Mouse (Mus musculus): ENCODE results near the gene Plxna4.
A peak's percentile ranks its signal among the peaks of the same experiment; 100 is the strongest.

Gene Plxna4

GRCm38 (mm10) chr6:32331281-32331680 lies 256.7 kb downstream of the Plxna4 start:
- DNase-seq, result no peak

- DNase-seq, result no peak
Measured at GRCm38 (mm10) chr6:32330034-32330795, 257.8 kb downstream of the Plxna4 start.

GRCm38 (mm10) chr6:32328028-32328427 lies 260.0 kb downstream of the Plxna4 start:
- DNase-seq, result peak; percentile 78

GRCm38 (mm10) chr6:32327173-32327572 lies 260.8 kb downstream of the Plxna4 start:
- no peak for DNase-seq

GRCm38 (mm10) chr6:32326406-32326805 lies 261.6 kb downstream of the Plxna4 start:
- no peak for DNase-seq

- DNase-seq, result no peak
Measured at GRCm38 (mm10) chr6:32325851-32326250, 262.1 kb downstream of the Plxna4 start.

- no peak for DNase-seq
Measured at GRCm38 (mm10) chr6:32321187-32321586, 266.8 kb downstream of the Plxna4 start.

GRCm38 (mm10) chr6:32320254-32320653 lies 267.7 kb downstream of the Plxna4 start:
- DNase-seq, result no peak

GRCm38 (mm10) chr6:32317470-32317869 lies 270.5 kb downstream of the Plxna4 start:
- DNase-seq, result no peak

GRCm38 (mm10) chr6:32315011-32315450 lies 273.0 kb downstream of the Plxna4 start:
- DNase-seq, result no peak

- no peak for DNase-seq
Measured at GRCm38 (mm10) chr6:32309147-32309546, 278.8 kb downstream of the Plxna4 start.

GRCm38 (mm10) chr6:32300611-32301010 lies 287.4 kb downstream of the Plxna4 start:
- DNase-seq, result no peak

- no peak for DNase-seq
Measured at GRCm38 (mm10) chr6:32281457-32281856, 306.5 kb downstream of the Plxna4 start.

- DNase-seq, result no peak
Measured at GRCm38 (mm10) chr6:32280728-32281127, 307.3 kb downstream of the Plxna4 start.

- peak; percentile 56 for DNase-seq
Measured at GRCm38 (mm10) chr6:32271463-32271862, 316.5 kb downstream of the Plxna4 start.

- peak; percentile 27 for DNase-seq
Measured at GRCm38 (mm10) chr6:32266085-32266484, 321.9 kb downstream of the Plxna4 start.

GRCm38 (mm10) chr6:32261339-32261738 lies 326.7 kb downstream of the Plxna4 start:
- no peak for DNase-seq

GRCm38 (mm10) chr6:32260341-32260740 lies 327.7 kb downstream of the Plxna4 start:
- no peak for DNase-seq

GRCm38 (mm10) chr6:32255191-32255590 lies 332.8 kb downstream of the Plxna4 start:
- DNase-seq, result no peak

GRCm38 (mm10) chr6:32252168-32252567 lies 335.8 kb downstream of the Plxna4 start:
- DNase-seq, result no peak

GRCm38 (mm10) chr6:32251674-32252073 lies 336.3 kb downstream of the Plxna4 start:
- no peak for DNase-seq

GRCm38 (mm10) chr6:32246036-32246435 lies 342.0 kb downstream of the Plxna4 start:
- DNase-seq, result no peak

- no peak for DNase-seq
Measured at GRCm38 (mm10) chr6:32243040-32243439, 345.0 kb downstream of the Plxna4 start.

GRCm38 (mm10) chr6:32231383-32231782 lies 356.6 kb downstream of the Plxna4 start:
- no peak for DNase-seq

GRCm38 (mm10) chr6:32226636-32227035 lies 361.4 kb downstream of the Plxna4 start:
- DNase-seq, result no peak
